Mouse (Mus musculus) liver, adult (tissue): ENCODE measurements around the gene Pygm.

Experiments
- GATA4 ChIP-seq: IDR thresholded peaks from 2 replicates; pipeline ENCODE4 v1.6.1; 2014; ENCODE audit warnings: mild to moderate bottlenecking, low read length; ENCODE audit not compliant: insufficient replicate concordance

The Pygm gene

GRCm38 (mm10) chr19:6374571-6374970 lies 9.6 kb upstream of the Pygm start:
- no peak for TF ChIP-seq GATA4

GRCm38 (mm10) chr19:6375423-6376254 lies 8.6 kb upstream of the Pygm start:
- TF ChIP-seq GATA4, result no peak

- no peak for TF ChIP-seq GATA4
Measured at GRCm38 (mm10) chr19:6376255-6376564, 8.0 kb upstream of the Pygm start.

GRCm38 (mm10) chr19:6376643-6377042 lies 7.6 kb upstream of the Pygm start:
- no peak for TF ChIP-seq GATA4

GRCm38 (mm10) chr19:6377327-6378040 lies 6.7 kb upstream of the Pygm start:
- no peak for TF ChIP-seq GATA4

- TF ChIP-seq GATA4, result no peak
Measured at GRCm38 (mm10) chr19:6380411-6381166, 3.6 kb upstream of the Pygm start.

GRCm38 (mm10) chr19:6381238-6381637 lies 3.0 kb upstream of the Pygm start:
- no peak for TF ChIP-seq GATA4

- TF ChIP-seq GATA4, result no peak
Measured at GRCm38 (mm10) chr19:6382323-6382924, 1.8 kb upstream of the Pygm start.

- no peak for TF ChIP-seq GATA4
Measured at GRCm38 (mm10) chr19:6383470-6383869, 729 bp upstream of the Pygm start.

GRCm38 (mm10) chr19:6384954-6385353 lies 755 bp downstream of the Pygm start:
- no peak for TF ChIP-seq GATA4

- no peak for TF ChIP-seq GATA4
Measured at GRCm38 (mm10) chr19:6385419-6385818, 1.2 kb downstream of the Pygm start.

- TF ChIP-seq GATA4, result no peak
Measured at GRCm38 (mm10) chr19:6385821-6386220, 1.6 kb downstream of the Pygm start.

GRCm38 (mm10) chr19:6386234-6386633 lies 2.0 kb downstream of the Pygm start:
- TF ChIP-seq GATA4, result no peak

GRCm38 (mm10) chr19:6388006-6388405 lies 3.8 kb downstream of the Pygm start:
- no peak for TF ChIP-seq GATA4

GRCm38 (mm10) chr19:6389803-6390202 lies 5.6 kb downstream of the Pygm start:
- TF ChIP-seq GATA4, result no peak

- TF ChIP-seq GATA4, result no peak
Measured at GRCm38 (mm10) chr19:6390251-6390650, 6.1 kb downstream of the Pygm start.

- TF ChIP-seq GATA4, result no peak
Measured at GRCm38 (mm10) chr19:6392743-6393393, 8.7 kb downstream of the Pygm start.
